Mouse (Mus musculus) brain, adult 10 weeks (tissue): ENCODE measurements around the gene Gm11084. TPM values are rescaled to one million over a fixed set of nuclear protein-coding genes. Genes with fewer than 3 reads are reported as not detected.

Source experiments
- polyA plus RNA-seq: library from polyadenylated mRNA; stranded (reverse); fragments of 350-450 nt; fragmentation: Illumina TruSeq; extraction: RNeasy Lipid Tissue Mini Kit (QIAGEN cat#74804); gene quantifications from one replicate; pipeline ENCODE4 v1.2.3, GENCODE M21; 2015; ENCODE audit warnings: low read depth, low replicate concordance

Gm11084 gene
- not detected for polyA plus RNA-seq

GRCm38 (mm10) chr2:72986616-72987015, at the start of gene Gm11084:
Gene Gm11084 (minus strand): TSS chr2:72986716.

GRCm38 (mm10) chr2:72980337-72981074, 6.0 kb downstream of the Gm11084 start, which contains the start of gene Sp3:
Gene Sp3 (minus strand): TSS chr2:72980446.

Other genes with a start within 250 kb of the Gm11084 start
- 34.0 TPM for gene Sp3, start 6.3 kb downstream of the Gm11084 start, polyA plus RNA-seq
- 148 TPM for gene Ola1, start 232.2 kb upstream of the Gm11084 start, polyA plus RNA-seq